Mouse (Mus musculus) intestine, embryonic 15.5 days (tissue): ENCODE results near the gene Inafm2. TPM values are rescaled to one million over a fixed set of nuclear protein-coding genes. Genes with fewer than 3 reads are reported as not detected.

ENCODE experiments used
- ATAC-seq: fragments of 200-750 bp; cut with Nextera tagmentation; 2 replicates; pipeline ENCODE4 v1.8.0; 2017; ENCODE audit warnings: moderate TSS enrichment, moderate library complexity
- H3K27ac ChIP-seq: fragments of 300-500 bp; sonication (generic); 2 replicates; pipeline ENCODE4 v1.5.1; 2015; ENCODE audit warnings: mild to moderate bottlenecking, inconsistent platforms
- H3K27me3 ChIP-seq: fragments of 300-500 bp; sonication (generic); replicated peaks from 2 replicates; pipeline ENCODE4 v1.6.1; 2015; ENCODE audit warnings: inconsistent platforms
- H3K36me3 ChIP-seq: fragments of 300-500 bp; sonication (generic); 2 replicates; pipeline ENCODE4 v1.6.1; 2015; ENCODE audit warnings: inconsistent platforms
- H3K4me1 ChIP-seq: fragments of 300-500 bp; sonication (generic); replicated peaks from 2 replicates; pipeline ENCODE4 v1.6.1; 2015; ENCODE audit warnings: inconsistent platforms
- H3K4me2 ChIP-seq: fragments of 300-500 bp; sonication (generic); replicated peaks from 2 replicates; pipeline ENCODE4 v1.6.1; 2015; ENCODE audit warnings: mild to moderate bottlenecking, inconsistent platforms
- H3K4me3 ChIP-seq: fragments of 300-500 bp; sonication (generic); replicated peaks from 2 replicates; pipeline ENCODE4 v1.5.1; 2015; ENCODE audit warnings: inconsistent platforms
- H3K9ac ChIP-seq: fragments of 300-500 bp; sonication (generic); 2 replicates; pipeline ENCODE4 v1.6.1; 2015; ENCODE audit warnings: inconsistent platforms
- H3K9me3 ChIP-seq: fragments of 300-500 bp; sonication (generic); 2 replicates; pipeline ENCODE4 v1.6.1; 2016; ENCODE audit warnings: inconsistent platforms
- WGBS: fragments of 180-500 bp; shearing (Covaris S2); methylation state at CpG from one replicate; pipeline ENCODE4 v1.1.7; 2015; 5-methylcytosine and 5-hydroxymethylcytosine counted together
- polyA plus RNA-seq: library from polyadenylated mRNA; unstranded; fragments of >200 nt; fragmentation: Nextera tagmentation; extraction: Ambion mirVana; gene quantifications from 2 replicates; pipeline ENCODE4 v1.2.1, GENCODE M21; 2015

Gene Inafm2
- polyA plus RNA-seq, 1 experiment from 2014 or later: 23.4 TPM

- WGBS: 81% methylated on average over 4 of the region's 4 CpGs
- no peaks in the 10 kb centered on the region for H3K9me3 ChIP-seq
- no peak overlapping the region for H3K4me2 ChIP-seq
- no peak for ATAC-seq
- no peak overlapping the region for H3K4me3 ChIP-seq
- H3K36me3 ChIP-seq: no peaks in the 10 kb centered on the region
- H3K9ac ChIP-seq: no peak overlapping the region
- no peak overlapping the region for H3K27ac ChIP-seq
- H3K4me1 ChIP-seq: peaks cover 13% of the 10 kb centered on the region
- H3K27me3 ChIP-seq: 0 out of 2 replicates have a peak, but pooled peaks cover 5% of the 10 kb centered on the region
Observed at GRCm38 (mm10) chr2:118793636-118794035, 48.1 kb downstream of the Inafm2 start.

Other genes starting within 250 kb of the Inafm2 start
- gene Bmf, start 196.1 kb upstream of the Inafm2 start, polyA plus RNA-seq: 2.8 and 3.0 TPM in 2 replicates
- 67.9 and 71.5 TPM in 2 replicates for gene Bub1b, start 147.5 kb upstream of the Inafm2 start, polyA plus RNA-seq
- 1.8 and 1.9 TPM in 2 replicates for gene Pak6, start 82.5 kb upstream of the Inafm2 start, polyA plus RNA-seq
- 0.30 TPM in 2 replicates for gene Ankrd63, start 41.8 kb upstream of the Inafm2 start, polyA plus RNA-seq
- gene Plcb2, start 17.3 kb upstream of the Inafm2 start, polyA plus RNA-seq: 1.2 and 1.6 TPM in 2 replicates
- 1.1 TPM in 2 replicates for gene Ccdc9b, start 16.9 kb downstream of the Inafm2 start, polyA plus RNA-seq
- 41.2 and 48.8 TPM in 2 replicates for gene Phgr1, start 27.0 kb downstream of the Inafm2 start, polyA plus RNA-seq
- 2.7 TPM in 2 replicates for gene Disp2, start 34.0 kb downstream of the Inafm2 start, polyA plus RNA-seq
- 89.5 and 98.5 TPM in 2 replicates for gene Knstrn, start 68.2 kb downstream of the Inafm2 start, polyA plus RNA-seq
- gene Ivd, start 116.2 kb downstream of the Inafm2 start, polyA plus RNA-seq: 43.7 and 46.2 TPM in 2 replicates
- gene Bahd1, start 154.6 kb downstream of the Inafm2 start, polyA plus RNA-seq: 5.1 and 5.4 TPM in 2 replicates
- 21.0 and 21.3 TPM in 2 replicates for gene Chst14, start 180.7 kb downstream of the Inafm2 start, polyA plus RNA-seq